Mouse (Mus musculus) myocyte (in vitro differentiated cells): ENCODE results near the gene Mxd3.

Source experiments
- E2F4 ChIP-seq: IDR thresholded peaks from one replicate; pipeline ENCODE4 v1.6.1; 2011; ENCODE audit warnings: mild to moderate bottlenecking, control low read depth, moderate library complexity; ENCODE audit not compliant: insufficient read depth
- POLR2A ChIP-seq: IDR thresholded peaks from one replicate; pipeline ENCODE4 v1.6.1; 2011; ENCODE audit warnings: low read depth, mild to moderate bottlenecking, control low read depth, moderate library complexity; ENCODE audit not compliant: insufficient read length
- TCF12 ChIP-seq: IDR thresholded peaks from one replicate; pipeline ENCODE4 v1.6.1; 2011; ENCODE audit warnings: mild to moderate bottlenecking, control low read depth; ENCODE audit not compliant: poor library complexity, insufficient read depth, severe bottlenecking
- USF1 ChIP-seq: IDR thresholded peaks from one replicate; pipeline ENCODE4 v1.6.1; 2011; ENCODE audit warnings: low read depth, mild to moderate bottlenecking, control low read depth, moderate library complexity

- TF ChIP-seq USF1 (no peak), POLR2A (peak; percentile 17), E2F4 (no peak), TCF12 (no peak)
These were observed 2.0 kb downstream of the Mxd3 start for GRCm38 (mm10) chr13:55327633-55328032.
